Mouse (Mus musculus) right cerebral cortex, postnatal 14 days (tissue): ENCODE measurements at regions not wholly inside any gene's neighbourhood (a gene's known extent, or its start where the extent isn't known, plus 50 kb on each side); places are given as distances from the start of the nearest gene placed in this dataset.

Source experiments
- DNase-seq: peaks from one replicate; pipeline ENCODE4 v3.0.0; 2022

DNA sequence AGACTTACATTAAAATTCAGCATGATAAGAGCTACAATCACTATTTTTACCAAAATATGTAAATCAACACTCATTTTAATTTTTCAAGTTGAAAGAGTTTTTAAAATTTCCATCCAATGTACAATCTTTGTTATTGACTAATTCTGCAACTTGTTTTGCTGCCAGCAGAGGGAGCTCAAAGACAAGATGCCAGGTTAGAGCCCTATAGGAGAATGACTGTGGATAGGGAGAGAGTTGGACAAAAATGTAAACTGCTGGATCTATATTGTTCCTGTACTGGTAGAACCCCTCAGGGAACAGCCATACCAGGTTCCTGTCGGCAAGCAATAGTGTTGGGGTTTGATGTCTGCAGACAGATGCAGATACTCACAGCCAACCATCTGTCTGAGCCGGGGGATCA is 288.8 kb upstream of the 4930550L24Rik start:
- peak; percentile 37 for DNase-seq
